Mouse (Mus musculus) lung, postnatal 10 days (tissue): ENCODE measurements around the gene Spata21.

ENCODE experiments used
- DNase-seq: peaks from one replicate; pipeline ENCODE4 v3.0.0; 2021

Spata21 gene

GRCm38 (mm10) chr4:141088033-141088432 is at the start of gene Spata21:
TSS of gene Spata21 (plus strand) at chr4:141088333.
- DNase-seq = no peak

GRCm38 (mm10) chr4:141041117-141041516 is 47.0 kb upstream of the Spata21 start:
- peak; percentile 44 for DNase-seq

GRCm38 (mm10) chr4:141044816-141045215 is 43.3 kb upstream of the Spata21 start:
- DNase-seq = peak; percentile 90

- no peak for DNase-seq
These were observed 39.2 kb upstream of the Spata21 start for GRCm38 (mm10) chr4:141048810-141049475.

- DNase-seq = no peak
These were observed 38.7 kb upstream of the Spata21 start for GRCm38 (mm10) chr4:141049476-141049835.

GRCm38 (mm10) chr4:141052442-141052841 is 35.7 kb upstream of the Spata21 start:
- no peak for DNase-seq

- DNase-seq = no peak
These were observed 35.0 kb upstream of the Spata21 start for GRCm38 (mm10) chr4:141053138-141053537.

- DNase-seq = no peak
These were observed 34.5 kb upstream of the Spata21 start for GRCm38 (mm10) chr4:141053568-141054161.

- DNase-seq = no peak
These were observed 31.2 kb upstream of the Spata21 start for GRCm38 (mm10) chr4:141056970-141057369.

GRCm38 (mm10) chr4:141058835-141059234 is 29.3 kb upstream of the Spata21 start:
- DNase-seq = no peak

GRCm38 (mm10) chr4:141059616-141060425 is 28.3 kb upstream of the Spata21 start:
- DNase-seq = peak; percentile 9

GRCm38 (mm10) chr4:141060426-141061301 is 27.5 kb upstream of the Spata21 start, which contains the start of gene Crocc:
TSS of gene Crocc (minus strand) at chr4:141060550.
- peak; percentile 100 for DNase-seq

GRCm38 (mm10) chr4:141064104-141064659 is 24.0 kb upstream of the Spata21 start:
- DNase-seq = no peak

- peak; percentile 92 for DNase-seq
These were observed 23.0 kb upstream of the Spata21 start for GRCm38 (mm10) chr4:141065123-141065522.

GRCm38 (mm10) chr4:141066709-141067515 is 21.2 kb upstream of the Spata21 start:
- DNase-seq = peak; percentile 57

- no peak for DNase-seq
These were observed 20.6 kb upstream of the Spata21 start for GRCm38 (mm10) chr4:141067516-141068046.

- DNase-seq = no peak
These were observed 19.5 kb upstream of the Spata21 start for GRCm38 (mm10) chr4:141068655-141069054.

GRCm38 (mm10) chr4:141069731-141070130 is 18.4 kb upstream of the Spata21 start:
- DNase-seq = peak; percentile 78

GRCm38 (mm10) chr4:141072502-141072901 is 15.6 kb upstream of the Spata21 start:
- no peak for DNase-seq

GRCm38 (mm10) chr4:141073661-141074060 is 14.5 kb upstream of the Spata21 start:
- peak; percentile 58 for DNase-seq

- DNase-seq = no peak
These were observed 14.0 kb upstream of the Spata21 start for GRCm38 (mm10) chr4:141074109-141074508.
